Mouse (Mus musculus) forebrain, embryonic 16.5 days (tissue): ENCODE measurements around the gene Cpxm1. TPM values are rescaled to one million over a fixed set of nuclear protein-coding genes. Genes with fewer than 3 reads are reported as not detected.

Experiments
- ATAC-seq: fragments of 200-750 bp; cut with Nextera tagmentation; 2 replicates; pipeline ENCODE4 v1.8.0; 2017; ENCODE audit warnings: mild to moderate bottlenecking, moderate library complexity
- H3K27ac ChIP-seq: fragments of 300-500 bp; sonication (generic); 2 replicates; pipeline ENCODE4 v1.5.1; 2014; ENCODE audit warnings: low read length, control low read depth
- H3K27me3 ChIP-seq: fragments of 300-500 bp; sonication (generic); replicated peaks from 2 replicates; pipeline ENCODE4 v1.6.1; 2014; ENCODE audit warnings: low read length; ENCODE audit not compliant: control insufficient read depth, insufficient read depth
- H3K36me3 ChIP-seq: fragments of 300-500 bp; sonication (generic); 2 replicates; pipeline ENCODE4 v1.6.1; 2014; ENCODE audit not compliant: control insufficient read depth, insufficient read depth
- H3K4me1 ChIP-seq: fragments of 300-500 bp; sonication (generic); replicated peaks from 2 replicates; pipeline ENCODE4 v1.6.1; 2014; ENCODE audit warnings: low read length; ENCODE audit not compliant: control insufficient read depth, insufficient read depth
- H3K4me2 ChIP-seq: fragments of 300-500 bp; sonication (generic); 2 replicates; pipeline ENCODE4 v1.6.1; 2014; ENCODE audit warnings: mild to moderate bottlenecking, low read length, control low read depth
- H3K4me3 ChIP-seq: fragments of 300-500 bp; sonication (generic); replicated peaks from 2 replicates; pipeline ENCODE4 v1.5.1; 2014; ENCODE audit warnings: mild to moderate bottlenecking, low read length, control low read depth
- H3K9ac ChIP-seq: fragments of 300-500 bp; sonication (generic); replicated peaks from 2 replicates; pipeline ENCODE4 v1.6.1; 2014; ENCODE audit warnings: low read depth, low read length, control low read depth
- H3K9me3 ChIP-seq: fragments of 300-500 bp; sonication (generic); 2 replicates; pipeline ENCODE4 v1.6.1; 2016; ENCODE audit warnings: low read length; ENCODE audit not compliant: control insufficient read depth
- WGBS: fragments of 180-500 bp; shearing (Covaris S2); extraction: QIAGEN DNeasy Blood & Tissue Kit; methylation state at CpG from one replicate; pipeline ENCODE4 v1.1.7; 2014; 5-methylcytosine and 5-hydroxymethylcytosine counted together
- polyA plus RNA-seq: library from polyadenylated mRNA; unstranded; fragments of >200 nt; fragmentation: Nextera tagmentation; extraction: Ambion mirVana; gene quantifications from 2 replicates; pipeline ENCODE4 v1.2.1, GENCODE M21; 2015

Cpxm1 gene
- polyA plus RNA-seq, 1 experiment from 2014 or later, result 18.1 TPM

GRCm38 (mm10) chr2:130406178-130406577 is 8.8 kb upstream of the Cpxm1 start, which contains the start of gene Tmem239:
Gene Tmem239, plus strand, starts transcription at chr2:130406478.
- Histone ChIP-seq H3K4me3 (no peak within 1 kb of the TSS), H3K27ac (no peak within 1 kb of the TSS), H3K9me3 (no peaks in the 10 kb centered on the region), H3K4me1 (peaks cover 5% of the 10 kb centered on the region; the same call in 1 of the 2 replicates), H3K36me3 (no peaks in the 10 kb centered on the region), H3K27me3 (no peaks in the 10 kb centered on the region), H3K4me2 (no peak within 1 kb of the TSS), H3K9ac (no peak within 1 kb of the TSS)
- 92% methylated on average over 2 of the region's 2 CpGs for WGBS
- no peak for ATAC-seq

GRCm38 (mm10) chr2:130404939-130405338 is 7.6 kb upstream of the Cpxm1 start, which contains the start of the genes Gm28372 and 1700020A23Rik:
Gene Gm28372, plus strand, starts transcription at chr2:130405239.
Gene 1700020A23Rik, plus strand, starts transcription at chr2:130405259.
- Histone ChIP-seq H3K9ac (no peak within 1 kb of the TSS), H3K4me2 (no peak within 1 kb of the TSS), H3K4me3 (no peak within 1 kb of the TSS), H3K27ac (no peak within 1 kb of the TSS), H3K4me1 (peaks cover 5% of the 10 kb centered on the region; the same call in 1 of the 2 replicates), H3K36me3 (no peaks in the 10 kb centered on the region), H3K27me3 (no peaks in the 10 kb centered on the region), H3K9me3 (no peaks in the 10 kb centered on the region)
- 96% methylated on average over 1 of the region's 1 CpGs for WGBS
- no peak for ATAC-seq

- Histone ChIP-seq H3K36me3 (no peaks in the 10 kb centered on the region), H3K4me2 (no peak overlapping the region), H3K9ac (no peak overlapping the region), H3K9me3 (no peaks in the 10 kb centered on the region), H3K4me1 (peaks cover 12% of the 10 kb centered on the region), H3K27ac (no peak overlapping the region), H3K4me3 (no peak overlapping the region), H3K27me3 (0 out of 2 replicates have a peak, but pooled peaks cover 2% of the 10 kb centered on the region)
- ATAC-seq, result no peak
- WGBS, result 81% methylated on average over 4 of the region's 4 CpGs
Observed at GRCm38 (mm10) chr2:130401891-130402290, 4.5 kb upstream of the Cpxm1 start.

- Histone ChIP-seq H3K9me3 (no peaks in the 10 kb centered on the region), H3K4me3 (no peak overlapping the region), H3K9ac (no peak overlapping the region), H3K36me3 (no peaks in the 10 kb centered on the region), H3K27ac (no peak overlapping the region), H3K27me3 (0 out of 2 replicates have a peak, but pooled peaks cover 2% of the 10 kb centered on the region), H3K4me2 (no peak overlapping the region), H3K4me1 (peaks cover 15% of the 10 kb centered on the region)
- 83% methylated on average over 1 of the region's 1 CpGs for WGBS
- no peak for ATAC-seq
Observed at GRCm38 (mm10) chr2:130400046-130400445, 2.7 kb upstream of the Cpxm1 start.

GRCm38 (mm10) chr2:130398091-130398490 is 717 bp upstream of the Cpxm1 start:
- 0 out of 2 replicates have a peak, but pooled peaks cover 2% of the 10 kb centered on the region for H3K27me3 ChIP-seq
- no peak overlapping the region for H3K9ac ChIP-seq
- peaks cover 15% of the 10 kb centered on the region for H3K4me1 ChIP-seq
- H3K4me3 ChIP-seq, result peak overlapping the region; percentile 61; the same call in 1 of the 2 replicates
- H3K36me3 ChIP-seq, result no peaks in the 10 kb centered on the region
- no peaks in the 10 kb centered on the region for H3K9me3 ChIP-seq
- WGBS, result 13% methylated on average over 14 of the region's 14 CpGs
- no peak for ATAC-seq
- H3K27ac ChIP-seq, result no peak overlapping the region
- H3K4me2 ChIP-seq, result peak overlapping the region; percentile 96

- no peaks in the 10 kb centered on the region for H3K36me3 ChIP-seq
- no peak overlapping the region for H3K9ac ChIP-seq
- 0 out of 2 replicates have a peak, but pooled peaks cover 2% of the 10 kb centered on the region for H3K27me3 ChIP-seq
- no peaks in the 10 kb centered on the region for H3K9me3 ChIP-seq
- ATAC-seq, result no peak
- WGBS, result 97% methylated on average over 10 of the region's 11 CpGs
- H3K4me3 ChIP-seq, result no peak overlapping the region
- no peak overlapping the region for H3K4me2 ChIP-seq
- H3K27ac ChIP-seq, result no peak overlapping the region
- H3K4me1 ChIP-seq, result peaks cover 15% of the 10 kb centered on the region
Observed at GRCm38 (mm10) chr2:130395696-130396095, 1.7 kb downstream of the Cpxm1 start.

- peaks cover 11% of the 10 kb centered on the region for H3K4me1 ChIP-seq
- H3K27ac ChIP-seq, result no peak overlapping the region
- H3K9me3 ChIP-seq, result no peaks in the 10 kb centered on the region
- ATAC-seq, result no peak
- no peaks in the 10 kb centered on the region for H3K27me3 ChIP-seq
- no peaks in the 10 kb centered on the region for H3K36me3 ChIP-seq
- WGBS, result 88% methylated on average over 3 of the region's 3 CpGs
- H3K9ac ChIP-seq, result no peak overlapping the region
- H3K4me3 ChIP-seq, result no peak overlapping the region
- no peak overlapping the region for H3K4me2 ChIP-seq
Observed at GRCm38 (mm10) chr2:130392836-130393235, 4.5 kb downstream of the Cpxm1 start.

GRCm38 (mm10) chr2:130390993-130391625 is 6.3 kb downstream of the Cpxm1 start:
- no peaks in the 10 kb centered on the region for H3K9me3 ChIP-seq
- H3K4me3 ChIP-seq, result no peak overlapping the region
- 91% methylated on average over 11 of the region's 11 CpGs for WGBS
- no peaks in the 10 kb centered on the region for H3K36me3 ChIP-seq
- ATAC-seq, result no peak
- H3K9ac ChIP-seq, result no peak overlapping the region
- H3K27ac ChIP-seq, result no peak overlapping the region
- no peak overlapping the region for H3K4me2 ChIP-seq
- H3K4me1 ChIP-seq, result no peaks in the 10 kb centered on the region
- H3K27me3 ChIP-seq, result no peaks in the 10 kb centered on the region

GRCm38 (mm10) chr2:130388796-130389195 is 8.6 kb downstream of the Cpxm1 start:
- no peak overlapping the region for H3K4me3 ChIP-seq
- H3K27me3 ChIP-seq, result no peaks in the 10 kb centered on the region
- no peaks in the 10 kb centered on the region for H3K36me3 ChIP-seq
- no peak for ATAC-seq
- H3K9ac ChIP-seq, result no peak overlapping the region
- H3K4me1 ChIP-seq, result no peaks in the 10 kb centered on the region
- H3K27ac ChIP-seq, result no peak overlapping the region
- no peaks in the 10 kb centered on the region for H3K9me3 ChIP-seq
- 75% methylated on average over 2 of the region's 2 CpGs for WGBS
- no peak overlapping the region for H3K4me2 ChIP-seq
